Mouse (Mus musculus): Measurements from ENCODE around the gene Tcf15. TPM values are rescaled to one million over a fixed set of nuclear protein-coding genes. Genes with fewer than 3 reads are reported as not detected.

Gene Tcf15
- total and polyA plus RNA-seq, 2 experiments from 2014 or later, result 0.69 to 1.6 TPM

- peaks cover 15% of the 10 kb centered on the region; the same call in 1 of the 2 replicates for H3K27me3 ChIP-seq (ENCODE audit: insufficient read depth, low read length)
- DNase-seq (no peak), ATAC-seq (no peak)
- 0 out of 2 replicates have a peak, but pooled peaks cover 3% of the 10 kb centered on the region for H3K4me1 ChIP-seq (ENCODE audit: insufficient read depth)
- no peak overlapping the region for H3K4me2 ChIP-seq (ENCODE audit: low read depth)
- no peak overlapping the region for H3K4me3 ChIP-seq (ENCODE audit: low read depth, low read length)
- no peaks in the 10 kb centered on the region for H3K36me3 ChIP-seq (ENCODE audit: insufficient read depth)
- no peaks in the 10 kb centered on the region for H3K9me3 ChIP-seq (ENCODE audit: low read length)
- 63% methylated on average over 3 of the region's 3 CpGs for WGBS
- TF ChIP-seq CTCF (IDR thresholded peaks at IDR 0.05; ENCODE audit: low read depth), result no peak
- H3K9ac ChIP-seq, result no peak overlapping the region
- no peak overlapping the region for H3K27ac ChIP-seq (ENCODE audit: low read depth, low read length)
Measured at GRCm38 (mm10) chr2:152147079-152147478, 3.7 kb downstream of the Tcf15 start.

- DNase-seq (no peak), ATAC-seq (no peak)
- no peak overlapping the region for H3K27ac ChIP-seq (ENCODE audit: low read depth, low read length)
- no peak for TF ChIP-seq CTCF (IDR thresholded peaks at IDR 0.05; ENCODE audit: low read depth)
- WGBS, result 92% methylated on average over 9 of the region's 9 CpGs
- no peak overlapping the region for H3K9ac ChIP-seq
- H3K4me1 ChIP-seq (ENCODE audit: insufficient read depth), result 0 out of 2 replicates have a peak, but pooled peaks cover 3% of the 10 kb centered on the region
- no peaks in the 10 kb centered on the region for H3K9me3 ChIP-seq (ENCODE audit: low read length)
- H3K27me3 ChIP-seq (ENCODE audit: insufficient read depth, low read length), result peaks cover 10% of the 10 kb centered on the region; the same call in 1 of the 2 replicates
- no peak overlapping the region for H3K4me3 ChIP-seq (ENCODE audit: low read depth, low read length)
- H3K4me2 ChIP-seq (ENCODE audit: low read depth), result no peak overlapping the region
- no peaks in the 10 kb centered on the region for H3K36me3 ChIP-seq (ENCODE audit: insufficient read depth)
Measured at GRCm38 (mm10) chr2:152148675-152149074, 5.3 kb downstream of the Tcf15 start.

- no peak for TF ChIP-seq CTCF (IDR thresholded peaks at IDR 0.05; ENCODE audit: low read depth)
- H3K9ac ChIP-seq, result no peak overlapping the region
- no peak overlapping the region for H3K27ac ChIP-seq (ENCODE audit: low read depth, low read length)
- no peak overlapping the region for H3K4me2 ChIP-seq (ENCODE audit: low read depth)
- H3K4me3 ChIP-seq (ENCODE audit: low read depth, low read length), result no peak overlapping the region
- WGBS, result 9% methylated on average over 4 of the region's 4 CpGs
- no peaks in the 10 kb centered on the region for H3K9me3 ChIP-seq (ENCODE audit: low read length)
- no peaks in the 10 kb centered on the region for H3K4me1 ChIP-seq (ENCODE audit: insufficient read depth)
- peaks cover 3% of the 10 kb centered on the region; the same call in 1 of the 2 replicates for H3K27me3 ChIP-seq (ENCODE audit: insufficient read depth, low read length)
- no peak for ATAC-seq
- H3K36me3 ChIP-seq (ENCODE audit: insufficient read depth), result no peaks in the 10 kb centered on the region
- DNase-seq, result no peak
Measured at GRCm38 (mm10) chr2:152149891-152150290, 6.5 kb downstream of the Tcf15 start.

GRCm38 (mm10) chr2:152150373-152150772, 7.0 kb downstream of the Tcf15 start:
- 67% methylated on average over 6 of the region's 6 CpGs for WGBS
- Histone ChIP-seq H3K4me1 (ENCODE audit: insufficient read depth) (no peaks in the 10 kb centered on the region), H3K4me3 (ENCODE audit: low read depth, low read length) (no peak overlapping the region), H3K9me3 (ENCODE audit: low read length) (no peaks in the 10 kb centered on the region), H3K4me2 (ENCODE audit: low read depth) (no peak overlapping the region), H3K9ac (no peak overlapping the region), H3K27ac (ENCODE audit: low read depth, low read length) (no peak overlapping the region), H3K36me3 (ENCODE audit: insufficient read depth) (no peaks in the 10 kb centered on the region), H3K27me3 (ENCODE audit: insufficient read depth, low read length) (no peaks in the 10 kb centered on the region; the same call in 1 of the 2 replicates)
- DNase-seq, result no peak
- no peak for ATAC-seq
- no peak for TF ChIP-seq CTCF (IDR thresholded peaks at IDR 0.05; ENCODE audit: low read depth)

GRCm38 (mm10) chr2:152153361-152153760, 10.0 kb downstream of the Tcf15 start:
- Histone ChIP-seq H3K4me2 (ENCODE audit: low read depth) (no peak overlapping the region), H3K4me3 (ENCODE audit: low read depth, low read length) (no peak overlapping the region), H3K27ac (ENCODE audit: low read depth, low read length) (no peak overlapping the region), H3K4me1 (ENCODE audit: insufficient read depth) (no peaks in the 10 kb centered on the region), H3K9me3 (ENCODE audit: low read length) (no peaks in the 10 kb centered on the region), H3K36me3 (ENCODE audit: insufficient read depth) (no peaks in the 10 kb centered on the region), H3K9ac (no peak overlapping the region), H3K27me3 (ENCODE audit: insufficient read depth, low read length) (no peaks in the 10 kb centered on the region)
- WGBS, result 65% methylated on average over 3 of the region's 3 CpGs
- DNase-seq, result no peak
- TF ChIP-seq CTCF (IDR thresholded peaks at IDR 0.05; ENCODE audit: low read depth), result no peak
- no peak for ATAC-seq

GRCm38 (mm10) chr2:152155414-152156208, 12.2 kb downstream of the Tcf15 start:
- Histone ChIP-seq H3K27me3 (ENCODE audit: insufficient read depth, low read length) (no peaks in the 10 kb centered on the region), H3K27ac (ENCODE audit: low read depth, low read length) (no peak overlapping the region), H3K9me3 (ENCODE audit: low read length) (no peaks in the 10 kb centered on the region), H3K4me2 (ENCODE audit: low read depth) (no peak overlapping the region), H3K9ac (no peak overlapping the region), H3K36me3 (ENCODE audit: insufficient read depth) (no peaks in the 10 kb centered on the region), H3K4me1 (ENCODE audit: insufficient read depth) (no peaks in the 10 kb centered on the region), H3K4me3 (ENCODE audit: low read depth, low read length) (no peak overlapping the region)
- 35% methylated on average over 7 of the region's 7 CpGs for WGBS
- ATAC-seq (no peak), DNase-seq (no peak)
- no peak for TF ChIP-seq CTCF (IDR thresholded peaks at IDR 0.05; ENCODE audit: low read depth)

- DNase-seq (no peak), ATAC-seq (no peak)
- TF ChIP-seq CTCF (IDR thresholded peaks at IDR 0.05; ENCODE audit: low read depth), result no peak
- H3K9ac ChIP-seq, result no peak overlapping the region
- no peaks in the 10 kb centered on the region for H3K36me3 ChIP-seq (ENCODE audit: insufficient read depth)
- H3K4me1 ChIP-seq (ENCODE audit: insufficient read depth), result no peaks in the 10 kb centered on the region
- no peaks in the 10 kb centered on the region for H3K27me3 ChIP-seq (ENCODE audit: insufficient read depth, low read length)
- H3K27ac ChIP-seq (ENCODE audit: low read depth, low read length), result no peak overlapping the region
- no peaks in the 10 kb centered on the region for H3K9me3 ChIP-seq (ENCODE audit: low read length)
- H3K4me3 ChIP-seq (ENCODE audit: low read depth, low read length), result no peak overlapping the region
- 87% methylated on average over 6 of the region's 6 CpGs for WGBS
- no peak overlapping the region for H3K4me2 ChIP-seq (ENCODE audit: low read depth)
Measured at GRCm38 (mm10) chr2:152156471-152156870, 13.1 kb downstream of the Tcf15 start.
